Mouse (Mus musculus) cerebellum, adult 2 months (tissue): Measurements from ENCODE around the gene Pnpla5. TPM values are rescaled to one million over a fixed set of nuclear protein-coding genes. Genes with fewer than 3 reads are reported as not detected.
A peak's percentile ranks its signal among the peaks of the same experiment; 100 is the strongest.
"Not testable (repeated sequence)": the region's sequence is repeated elsewhere in the genome, so short reads cannot be mapped to it uniquely, and the experiment has no call there.

Source experiments
- DNase-seq, 2 experiments: peaks; one replicate each; pipeline ENCODE4 v3.0.0; 2021
- H3K27ac ChIP-seq: fragments of 200-500 bp; 2 replicates; pipeline ENCODE4 v1.5.1; 2012; ENCODE audit warnings: low read length, control low read depth, inconsistent platforms; ENCODE audit not compliant: insufficient read depth
- H3K27me3 ChIP-seq: fragments of 200-500 bp; 2 replicates; pipeline ENCODE4 v1.6.1; 2012; ENCODE audit warnings: inconsistent platforms, mild to moderate bottlenecking, low read length, moderate library complexity; ENCODE audit not compliant: control insufficient read depth, insufficient read depth
- H3K4me1 ChIP-seq: fragments of 200-500 bp; 2 replicates; pipeline ENCODE4 v1.6.1; 2011; ENCODE audit warnings: low read length; ENCODE audit not compliant: control insufficient read depth, insufficient read depth
- H3K4me3 ChIP-seq: fragments of 200-500 bp; replicated peaks from 2 replicates; pipeline ENCODE3; 2011; ENCODE audit warnings: mild to moderate bottlenecking, low read depth, low read length, control low read depth; ENCODE audit not compliant: insufficient read depth
- CTCF ChIP-seq: fragments of 200-500 bp; IDR thresholded peaks from 2 replicates; pipeline ENCODE4 v1.5.1; 2011; ENCODE audit warnings: low read depth, mild to moderate bottlenecking, control low read depth, low read length, moderate library complexity, borderline replicate concordance; ENCODE audit not compliant: insufficient read depth
- POLR2A ChIP-seq: fragments of 200-500 bp; IDR thresholded peaks from 2 replicates; pipeline ENCODE4 v1.6.1; 2011; ENCODE audit warnings: low read length, control low read depth, borderline replicate concordance; ENCODE audit not compliant: insufficient read depth
- whole genome bisulfite sequencing: fragments of 180-500 bp; shearing (Covaris S2); methylation state at CpG from one replicate; pipeline ENCODE4 v1.1.7; 2018; 5-methylcytosine and 5-hydroxymethylcytosine counted together
- polyA plus RNA-seq: library from polyadenylated mRNA; depleted of rRNA; stranded (reverse); fragments of >200 nt; gene quantifications from 2 replicates; pipeline ENCODE4 v1.2.3, GENCODE M21; 2012

The Pnpla5 gene
- polyA plus RNA-seq, 1 experiment, result not detected

DNA sequence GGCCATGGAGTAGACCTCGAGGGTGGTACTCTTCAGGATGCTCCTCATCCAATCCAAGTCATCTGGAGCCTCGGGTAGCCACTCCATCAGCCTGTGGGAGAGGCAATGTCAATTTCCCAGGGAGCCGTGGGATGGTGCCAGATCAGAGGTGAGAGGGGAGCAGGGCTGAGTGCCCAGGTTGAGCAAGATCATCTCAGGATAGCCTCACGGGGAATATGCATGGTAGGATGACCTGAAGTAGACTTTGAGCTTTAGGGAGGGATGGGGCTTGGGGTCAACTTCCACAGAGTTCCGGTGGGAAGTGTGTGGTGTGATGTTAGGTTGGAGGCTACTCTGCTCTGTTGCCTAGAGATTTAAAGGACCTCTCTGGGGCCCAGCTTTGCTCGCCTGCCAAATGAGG, 9.1 kb downstream of the Pnpla5 start:
- H3K27ac ChIP-seq, result no peak overlapping the region
- no peaks in the 10 kb centered on the region for H3K27me3 ChIP-seq
- TF ChIP-seq CTCF, result no peak
- no peak for TF ChIP-seq POLR2A
- H3K4me3 ChIP-seq, result no peak overlapping the region
- no peak for DNase-seq
- H3K4me1 ChIP-seq, result no peaks in the 10 kb centered on the region
- 70% methylated on average over 6 of the region's 6 CpGs for WGBS

DNA sequence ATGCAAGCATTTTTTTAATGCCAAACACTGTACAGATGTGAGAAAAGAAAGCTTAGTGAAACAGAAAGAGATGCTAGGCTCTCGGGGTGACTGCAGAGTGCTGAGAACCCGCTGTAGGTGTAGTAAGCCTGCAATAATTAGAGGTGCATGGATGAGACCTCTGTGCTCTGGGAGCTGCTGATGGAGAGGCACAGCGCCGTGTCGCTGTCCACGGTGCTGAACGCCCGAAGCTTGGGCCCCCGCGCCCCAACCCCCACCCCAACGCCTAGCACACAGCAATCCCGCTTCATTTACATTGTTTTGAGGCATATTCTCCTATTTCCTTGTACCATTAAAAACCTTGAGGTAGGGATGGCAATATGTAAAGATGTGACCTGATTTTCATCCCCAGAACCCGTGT, 14.1 kb downstream of the Pnpla5 start:
- no peak for TF ChIP-seq POLR2A
- no peak for TF ChIP-seq CTCF
- DNase-seq, result no peak
- Histone ChIP-seq H3K27ac (no peak overlapping the region), H3K4me1 (peaks cover 7% of the 10 kb centered on the region; the same call in 1 of the 2 replicates), H3K27me3 (no peaks in the 10 kb centered on the region), H3K4me3 (no peak overlapping the region)
- 46% methylated on average over 13 of the region's 13 CpGs for WGBS

DNA sequence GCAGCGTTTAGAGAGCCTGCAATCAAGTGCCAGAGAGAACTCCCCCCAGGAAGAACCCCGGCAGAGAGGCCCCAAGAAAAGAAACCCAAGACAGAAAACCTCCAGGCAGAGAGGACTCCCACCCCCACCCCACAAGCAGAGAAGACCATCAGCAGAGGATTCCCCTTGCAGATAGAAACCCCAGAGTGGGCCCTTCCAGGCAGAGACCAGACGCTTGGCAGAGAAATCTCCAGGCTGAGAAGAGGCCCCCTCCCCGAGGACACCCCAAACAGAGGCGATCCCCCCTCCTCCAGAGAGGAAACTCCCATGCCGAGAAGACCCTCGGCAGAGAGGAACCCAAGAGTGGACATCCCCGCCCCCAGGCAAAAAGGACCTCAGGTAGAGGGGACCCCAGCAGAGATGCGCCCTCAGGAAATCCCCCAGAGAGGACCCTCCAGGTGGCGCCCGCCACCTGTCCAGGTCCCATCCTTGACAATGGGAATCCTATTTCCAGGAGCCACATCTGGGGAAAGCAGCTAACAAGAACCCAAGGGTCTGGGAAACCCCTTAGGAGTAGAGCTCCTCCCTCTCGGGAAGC, 17.0 kb downstream of the Pnpla5 start:
- Histone ChIP-seq H3K27ac (peak overlapping the region; percentile 72), H3K27me3 (no peaks in the 10 kb centered on the region), H3K4me3 (peak overlapping the region; percentile 69), H3K4me1 (peaks cover 30% of the 10 kb centered on the region)
- peak in 1 of 2 experiments; percentile 37 for DNase-seq
- TF ChIP-seq CTCF (no peak), POLR2A (no peak)
- WGBS, result 13% methylated on average over 12 of the region's 12 CpGs

DNA sequence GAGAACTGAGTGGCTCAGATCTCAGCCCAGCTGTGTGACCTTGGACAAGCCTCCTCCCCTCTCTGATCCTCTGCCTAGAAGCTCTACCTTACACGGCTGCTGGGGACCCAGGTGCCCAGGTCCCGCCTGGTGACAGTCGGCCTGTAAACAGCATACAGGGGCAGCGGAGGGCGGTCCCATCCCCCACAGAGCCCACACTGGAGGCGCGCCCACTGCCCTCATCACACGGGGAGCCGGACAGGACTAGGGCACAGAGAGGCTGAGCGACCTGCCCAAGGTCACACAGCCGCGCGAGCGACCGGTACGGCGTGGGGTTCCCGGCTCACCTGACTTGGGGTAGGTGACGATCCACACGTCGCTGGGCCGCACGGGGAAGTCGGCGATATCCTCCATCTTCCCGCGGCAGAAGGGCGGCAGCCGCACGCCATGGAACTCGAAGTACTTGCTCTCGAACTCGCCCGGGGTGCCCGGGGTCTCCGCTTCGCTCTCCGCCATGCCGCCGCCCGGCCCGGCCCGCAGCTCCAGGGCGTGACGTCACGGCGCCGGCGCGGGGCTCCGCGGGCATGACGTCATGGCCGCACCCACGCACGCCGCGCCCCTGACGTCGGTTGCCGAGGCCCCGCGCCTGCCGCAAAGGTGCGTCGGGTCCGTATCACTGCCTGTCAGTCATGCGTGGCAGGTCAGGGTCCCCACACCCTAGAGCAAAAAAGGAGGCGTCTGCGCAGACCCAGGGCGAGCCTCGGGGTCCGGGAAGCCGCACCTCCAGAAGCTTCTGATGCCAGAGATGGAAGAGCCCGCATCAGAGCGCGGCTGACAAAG, 17.7 kb downstream of the Pnpla5 start, which contains the start of gene Sult4a1:
Gene Sult4a1 (minus strand): TSS at position 650 of the 819 bp plus-strand sequence.
- peak within 1 kb of the TSS; percentile 69 for H3K4me3 ChIP-seq
- DNase-seq, result peak; percentile 83 to 84
- no peaks in the 10 kb centered on the region for H3K27me3 ChIP-seq
- peak within 1 kb of the TSS; percentile 72 for H3K27ac ChIP-seq
- WGBS, result under 1% methylated on average over 77 of the region's 77 CpGs
- peaks cover 30% of the 10 kb centered on the region for H3K4me1 ChIP-seq
- TF ChIP-seq CTCF, result no peak
- TF ChIP-seq POLR2A, result peak; percentile 93

DNA sequence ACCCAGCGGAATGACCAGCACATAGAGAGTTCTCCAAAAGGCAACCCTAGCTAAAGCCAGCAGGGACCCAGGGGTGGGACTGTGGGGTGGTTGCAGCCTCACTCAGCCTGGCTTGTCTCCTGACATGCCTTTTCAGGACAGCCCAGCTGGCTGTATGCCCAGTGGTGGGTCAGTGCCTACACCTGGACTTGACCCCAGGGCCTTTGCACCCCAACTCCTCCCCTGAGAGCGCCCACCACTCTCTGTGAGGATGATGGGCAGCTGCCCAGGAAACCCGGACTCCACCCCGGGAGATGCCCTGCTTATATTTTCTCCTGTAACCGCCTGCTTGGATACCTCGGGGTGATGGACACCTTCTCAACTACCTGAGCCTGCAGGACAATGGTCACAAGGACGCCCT, 18.3 kb downstream of the Pnpla5 start:
- peak overlapping the region; percentile 69 for H3K4me3 ChIP-seq
- DNase-seq, result peak; percentile 42 to 45
- peaks cover 30% of the 10 kb centered on the region for H3K4me1 ChIP-seq
- no peak overlapping the region for H3K27ac ChIP-seq
- WGBS, result 28% methylated on average over 7 of the region's 7 CpGs
- no peak for TF ChIP-seq POLR2A
- no peak for TF ChIP-seq CTCF
- H3K27me3 ChIP-seq, result no peaks in the 10 kb centered on the region

DNA sequence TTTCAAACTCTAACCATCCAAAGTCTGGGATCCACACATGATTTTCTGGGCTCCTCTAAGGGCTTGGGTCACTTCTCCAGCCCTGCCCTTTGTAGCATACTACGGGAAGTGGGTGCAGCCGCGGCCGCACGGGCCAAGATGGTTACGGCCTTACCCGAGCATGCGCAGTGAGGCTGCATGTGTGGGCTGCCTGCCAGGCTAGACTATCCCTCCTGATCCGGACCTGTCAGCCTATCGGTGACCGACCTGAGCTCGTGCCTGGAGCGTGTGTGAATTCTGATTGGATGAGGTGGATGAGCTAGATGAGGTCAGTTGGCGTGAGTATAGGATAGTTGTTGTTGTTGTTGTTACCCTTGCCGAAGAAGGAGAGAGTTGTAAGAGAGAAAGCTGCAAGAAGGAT, 25.4 kb downstream of the Pnpla5 start:
- not testable (repeated sequence) for H3K27me3 ChIP-seq, DNase-seq, H3K27ac ChIP-seq, H3K4me3 ChIP-seq
- 90% methylated on average over 15 of the region's 15 CpGs for WGBS
- H3K4me1 ChIP-seq, result peaks cover 44% of the 10 kb centered on the region

DNA sequence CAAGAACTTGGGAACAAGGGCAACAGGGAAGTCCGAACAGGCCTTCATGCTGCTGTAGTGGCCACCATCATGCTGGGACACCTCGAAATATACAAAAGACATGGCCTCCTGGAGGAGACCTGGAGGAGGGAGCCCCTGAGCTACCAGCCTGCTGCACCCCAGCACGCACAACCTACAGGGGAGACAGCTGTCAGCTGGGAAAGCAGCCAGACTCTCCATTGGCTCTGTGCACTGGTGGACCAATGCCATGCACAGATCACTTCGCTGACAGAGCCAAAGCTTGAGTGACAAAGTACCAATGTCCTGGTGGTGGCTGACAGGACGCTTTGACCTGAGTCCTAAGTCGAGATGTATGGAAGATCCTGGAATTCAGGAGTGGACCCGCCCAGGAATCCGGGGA, 26.9 kb downstream of the Pnpla5 start:
- peaks cover 36% of the 10 kb centered on the region for H3K4me1 ChIP-seq

DNA sequence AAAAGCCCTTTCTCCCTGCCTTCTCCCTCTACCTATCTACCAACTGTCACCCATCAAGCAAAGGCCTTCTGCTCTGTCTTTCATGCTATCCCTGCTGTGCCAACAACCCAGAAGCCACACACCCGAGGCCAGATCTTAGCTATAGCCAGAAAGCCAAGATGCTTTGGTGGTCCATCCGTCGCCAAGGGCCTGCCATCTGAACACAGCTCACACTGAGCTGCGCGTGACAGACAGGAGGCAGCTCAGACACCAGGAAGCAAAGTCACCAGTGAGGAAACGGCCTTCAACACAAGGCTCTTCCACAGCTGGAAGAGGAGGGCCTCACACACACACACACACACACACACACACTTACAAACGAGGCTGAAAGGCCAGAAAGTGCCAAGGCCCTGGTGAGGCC, 28.1 kb downstream of the Pnpla5 start:
- 35% methylated on average over 7 of the region's 7 CpGs for WGBS
- H3K27me3 ChIP-seq, result no peaks in the 10 kb centered on the region
- peaks cover 36% of the 10 kb centered on the region for H3K4me1 ChIP-seq
- H3K4me3 ChIP-seq, result no peak overlapping the region
- TF ChIP-seq CTCF (no peak), POLR2A (no peak)
- DNase-seq, result no peak
- no peak overlapping the region for H3K27ac ChIP-seq

More for the DNA sequence above, 26.9 kb downstream of the Pnpla5 start:
- Histone ChIP-seq H3K27ac (no peak overlapping the region), H3K27me3 (no peaks in the 10 kb centered on the region), H3K4me3 (no peak overlapping the region)
- DNase-seq, result peak; percentile 82
- WGBS, result 10% methylated on average over 8 of the region's 8 CpGs
- no peak for TF ChIP-seq POLR2A
- no peak for TF ChIP-seq CTCF
